Mouse (Mus musculus): ENCODE data around the gene 0610040J01Rik.

0610040J01Rik gene

DNA sequence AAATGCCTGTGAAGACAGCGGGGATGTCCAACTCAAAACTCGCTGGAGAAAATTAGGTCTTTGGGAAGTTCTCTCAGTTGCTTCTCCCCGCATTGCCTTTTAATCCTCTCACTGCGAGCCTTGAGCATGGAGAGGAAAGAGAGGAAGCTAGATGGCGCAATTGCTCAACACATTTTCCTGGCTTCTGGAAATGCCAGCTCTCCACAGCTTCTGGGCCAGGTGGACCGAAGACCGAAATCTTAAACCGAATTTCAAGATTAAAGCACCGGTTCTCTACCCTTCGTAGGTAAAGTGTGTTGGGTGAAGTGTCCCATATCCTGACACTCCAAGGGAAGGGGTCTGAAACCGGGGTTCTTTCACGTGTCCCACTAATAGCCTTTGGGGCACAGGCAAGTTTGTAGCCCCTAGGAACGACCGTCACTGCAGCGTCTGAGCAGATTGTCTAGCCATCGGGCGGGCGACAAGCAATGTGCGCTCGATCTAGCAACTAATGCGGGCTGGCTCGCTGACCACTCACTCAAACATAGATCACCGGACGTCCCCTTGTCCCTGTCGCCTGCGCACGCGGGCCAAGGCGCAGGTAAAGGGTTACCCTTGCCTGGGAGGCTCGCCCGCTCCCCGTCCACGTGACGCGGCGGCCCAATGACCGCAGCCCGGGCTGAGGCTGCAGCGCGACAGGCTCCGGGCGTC, at the start of gene 0610040J01Rik:
Gene 0610040J01Rik, plus strand, starts transcription at position 545 of the 690 bp plus-strand sequence.
- peak; percentile 84 for DNase-seq

DNA sequence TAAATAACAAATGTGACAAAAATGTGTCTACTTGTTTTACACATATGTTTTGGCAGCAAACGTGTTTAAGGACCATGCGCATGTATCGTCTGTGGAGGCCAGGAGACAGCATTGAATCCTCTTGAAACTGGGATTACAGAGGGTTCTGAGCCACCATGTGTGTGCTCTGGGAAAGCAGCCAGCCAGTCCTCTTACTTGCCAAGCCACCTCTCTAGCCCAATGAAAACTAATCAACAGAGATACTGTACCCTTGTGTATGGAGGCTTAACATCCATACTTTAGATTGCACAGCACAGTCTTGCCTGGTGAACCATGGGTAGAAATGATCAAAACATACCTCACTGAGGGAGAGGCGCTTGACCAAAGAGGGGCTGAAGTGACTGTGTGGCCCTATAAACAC, 46.3 kb upstream of the 0610040J01Rik start:
- DNase-seq = no peak

DNA sequence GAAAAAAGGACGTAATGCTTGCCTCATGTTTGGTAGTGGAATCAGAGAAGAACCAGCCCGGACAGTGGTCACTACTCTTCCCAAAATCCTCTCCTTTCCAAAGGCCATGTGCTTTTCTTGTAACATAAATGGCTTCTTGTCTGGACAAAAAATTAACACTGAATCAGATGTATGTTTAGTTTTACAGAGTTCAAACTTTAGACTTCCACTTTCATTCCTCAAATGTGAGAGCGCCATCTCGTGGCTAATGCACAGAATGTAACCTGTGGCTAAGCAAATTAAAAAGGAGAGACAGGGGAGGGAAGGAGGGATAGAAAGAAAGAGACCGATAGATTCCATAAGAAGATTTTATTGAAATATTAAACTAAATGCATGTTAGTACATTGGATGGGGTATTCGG, 45.4 kb upstream of the 0610040J01Rik start:
- peak; percentile 75 for DNase-seq

DNA sequence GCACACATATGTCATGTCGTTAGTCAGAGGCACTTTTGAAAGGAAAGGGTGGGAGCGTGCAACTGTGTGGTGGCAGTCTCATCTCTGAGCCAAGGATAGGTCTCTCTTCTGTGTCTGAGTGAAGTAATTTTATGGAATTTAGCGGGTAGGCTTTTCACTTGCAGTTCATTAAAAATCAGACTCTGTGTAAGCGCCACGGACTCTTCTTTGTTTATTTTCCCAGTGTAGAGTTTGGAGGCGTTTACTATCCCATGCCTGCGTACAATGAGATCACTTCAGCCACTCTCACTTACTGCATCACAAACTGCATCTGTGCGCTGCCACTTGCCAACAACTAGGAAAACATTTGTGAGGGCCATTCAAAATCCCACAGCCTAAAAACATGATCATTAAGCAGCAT, 44.7 kb upstream of the 0610040J01Rik start:
- no peak for DNase-seq

DNA sequence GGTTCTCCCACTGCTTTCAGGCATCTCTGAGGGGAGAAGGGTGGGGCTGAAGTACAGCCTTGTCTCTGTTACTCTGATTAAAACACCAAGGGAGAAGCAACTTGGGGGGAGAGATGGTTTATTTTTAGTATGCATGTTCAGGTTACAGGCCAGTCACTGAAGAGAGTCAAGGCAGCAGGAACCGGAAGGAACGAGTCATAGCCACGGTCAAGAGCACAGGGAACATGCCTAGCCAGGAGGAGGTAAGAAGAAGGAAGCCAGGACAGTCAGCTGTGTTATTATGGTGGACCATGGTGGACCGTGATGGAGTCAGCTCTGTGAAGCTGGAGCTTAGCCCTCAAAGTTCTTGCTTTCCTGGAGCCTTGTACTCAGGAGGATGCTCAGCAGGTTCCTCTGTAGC, 43.9 kb upstream of the 0610040J01Rik start:
- DNase-seq = no peak

DNA sequence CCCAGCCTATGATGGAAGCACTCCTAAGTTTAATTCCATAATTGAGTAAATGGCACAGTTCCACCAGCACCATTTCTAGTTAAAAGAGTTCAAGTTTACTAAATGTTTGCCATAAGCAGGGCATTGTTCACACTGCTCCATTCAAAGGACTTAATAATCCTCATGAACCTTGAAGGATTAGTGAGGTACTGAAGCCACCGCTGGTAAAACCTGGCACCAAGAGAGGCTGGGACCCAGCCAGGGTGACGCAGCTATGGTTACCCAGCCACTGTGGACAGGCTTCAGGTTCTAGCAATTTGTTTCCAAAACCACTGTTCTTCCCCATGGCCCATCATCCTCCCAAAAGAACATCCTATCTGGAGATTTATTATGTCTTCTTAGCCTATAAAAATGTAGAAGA, 39.2 kb upstream of the 0610040J01Rik start:
- DNase-seq = no peak

DNA sequence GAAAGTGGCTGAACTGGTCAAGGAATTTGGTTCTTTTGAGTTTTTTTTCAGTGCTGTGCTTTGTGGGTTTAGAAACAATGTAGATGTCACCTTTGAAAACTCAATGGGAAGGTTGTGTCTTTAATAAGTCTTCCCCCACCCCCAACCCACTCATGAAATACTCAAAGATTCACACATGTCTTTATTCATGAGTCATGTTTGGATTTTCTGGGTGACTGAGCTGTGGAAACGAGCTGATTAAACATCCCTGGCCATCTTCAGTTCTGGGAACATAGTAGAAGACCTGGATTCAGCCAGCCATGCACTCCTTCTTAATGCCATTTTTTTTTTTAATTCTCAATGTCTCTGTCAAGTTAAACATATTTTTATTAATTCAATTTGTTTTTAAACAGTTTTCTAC, 38.6 kb upstream of the 0610040J01Rik start:
- DNase-seq = no peak

DNA sequence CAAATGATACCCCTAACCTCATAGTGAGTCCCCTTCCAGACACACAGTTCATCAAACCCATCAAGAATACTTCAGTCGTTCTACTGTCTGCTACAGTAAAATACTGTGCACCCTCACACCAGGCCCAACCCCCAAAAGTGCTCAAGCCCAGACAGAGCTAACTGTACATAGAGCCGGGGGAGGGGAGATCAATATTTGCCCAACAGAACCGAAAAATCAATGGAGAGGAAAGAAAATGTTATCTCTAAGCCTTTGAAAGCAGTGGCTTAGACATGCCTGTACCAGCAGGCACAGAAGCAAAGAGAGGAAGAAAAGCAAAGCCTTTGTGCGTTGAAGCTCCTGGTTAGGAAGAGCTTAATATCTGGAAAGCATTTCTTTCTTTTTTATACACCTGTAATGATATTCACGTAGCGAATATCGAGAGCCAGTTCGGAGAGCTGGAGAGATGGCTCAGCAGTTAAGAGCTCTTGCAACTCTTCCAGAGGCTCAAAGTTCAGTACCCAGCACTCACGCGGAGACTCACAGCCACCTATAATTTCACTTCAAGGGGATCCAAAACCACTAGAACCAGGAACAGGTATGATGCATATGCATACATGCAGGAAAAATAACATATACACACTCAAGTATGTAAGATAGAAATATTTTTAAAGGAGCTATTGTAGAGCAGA, 23.9 kb upstream of the 0610040J01Rik start:
- DNase-seq = no peak

DNA sequence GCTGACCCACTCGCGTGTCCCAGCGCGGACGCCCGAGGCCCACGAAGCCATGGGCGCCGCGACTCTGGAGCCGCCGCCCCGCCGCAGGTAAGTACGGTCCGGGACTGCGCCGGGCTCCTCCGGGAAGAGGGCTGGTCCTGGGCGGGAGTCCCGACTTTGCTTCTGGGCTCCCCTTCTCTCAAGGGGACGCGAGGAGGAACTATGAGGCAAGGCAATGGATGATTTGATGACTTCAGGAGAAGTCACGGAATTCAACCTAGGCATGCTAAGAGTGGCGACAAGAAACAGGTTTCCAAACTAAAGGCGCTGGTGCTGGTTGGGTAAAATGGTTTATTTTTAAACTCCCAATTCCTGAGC, 324 bp downstream of the 0610040J01Rik start:
- no peak for DNase-seq

DNA sequence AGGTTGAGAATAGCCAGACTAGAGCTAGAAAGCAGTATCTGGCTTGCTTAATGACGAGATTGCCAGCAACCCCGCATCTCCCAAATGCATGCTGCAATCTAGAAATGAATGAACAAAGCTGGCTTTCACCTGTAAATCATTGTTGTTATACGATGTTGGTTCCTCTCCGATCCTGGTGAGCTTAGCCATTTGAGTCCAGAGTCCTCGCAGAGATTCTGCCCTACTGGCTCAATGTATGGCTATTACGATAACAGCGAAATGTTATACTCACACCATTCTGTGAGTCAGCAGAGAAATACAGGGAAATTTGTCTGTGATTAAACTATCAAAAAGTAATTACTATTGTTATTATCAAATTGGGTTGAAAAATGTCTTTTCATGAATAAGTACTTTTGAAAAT, 4.5 kb downstream of the 0610040J01Rik start:
- DNase-seq = no peak

DNA sequence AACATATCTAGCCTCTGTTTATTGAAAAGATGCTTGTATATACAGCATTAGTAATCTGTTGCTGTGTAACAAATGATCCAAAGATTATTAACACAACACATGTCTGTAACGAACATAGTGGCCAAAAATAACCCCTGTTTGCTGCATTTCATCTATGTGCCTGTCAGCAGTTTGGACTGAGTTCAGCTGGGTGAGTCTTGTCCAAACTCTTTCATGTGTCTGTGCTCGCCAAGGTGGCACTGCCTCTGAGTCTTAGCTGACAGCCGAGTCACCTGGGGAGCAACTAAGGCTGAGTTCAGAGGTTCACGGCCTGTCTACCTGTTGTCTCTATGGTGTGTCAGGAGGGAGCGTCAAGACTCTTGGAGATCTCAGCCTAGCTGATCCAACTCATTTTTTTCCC, 5.1 kb downstream of the 0610040J01Rik start:
- DNase-seq = no peak

DNA sequence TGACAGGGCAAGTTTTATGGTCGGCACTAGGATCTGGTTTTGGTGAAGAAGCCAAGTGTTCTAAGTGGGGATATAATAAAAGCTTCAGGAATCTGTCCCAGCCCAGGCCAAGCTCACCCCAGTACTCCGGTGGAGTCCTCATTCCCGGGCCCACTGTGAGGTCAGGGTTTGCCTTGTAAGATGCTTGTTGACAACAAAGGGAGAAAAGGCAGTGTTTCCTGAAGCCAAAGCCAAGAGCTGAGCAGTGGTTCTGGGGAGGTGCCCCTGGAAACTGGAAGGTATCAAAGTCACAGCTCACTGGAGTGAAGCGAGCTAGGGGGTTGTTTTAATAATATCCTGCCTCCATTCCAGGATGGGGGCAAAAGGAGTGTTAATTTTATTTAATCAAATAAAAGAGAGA, 6.8 kb downstream of the 0610040J01Rik start:
- peak; percentile 35 for DNase-seq

DNA sequence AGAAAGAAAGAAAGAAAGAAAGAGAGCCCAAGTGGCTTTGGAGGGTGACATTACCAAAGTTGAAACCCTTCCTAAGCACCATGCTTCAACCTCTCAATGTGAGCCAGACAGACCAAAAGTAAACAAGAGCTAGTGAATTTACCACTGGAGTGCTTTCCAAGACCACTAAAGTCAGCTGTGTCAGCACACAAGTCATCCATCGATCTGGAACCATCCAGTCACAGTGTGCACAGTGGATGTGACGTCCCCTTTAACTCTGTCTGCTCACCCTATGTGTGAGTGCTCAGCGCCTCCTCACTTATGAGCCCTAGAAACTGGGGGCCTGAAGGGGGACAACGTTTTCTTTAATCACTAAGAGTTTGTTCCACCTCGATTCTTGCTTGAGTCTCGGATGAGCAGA, 7.4 kb downstream of the 0610040J01Rik start:
- no peak for DNase-seq

DNA sequence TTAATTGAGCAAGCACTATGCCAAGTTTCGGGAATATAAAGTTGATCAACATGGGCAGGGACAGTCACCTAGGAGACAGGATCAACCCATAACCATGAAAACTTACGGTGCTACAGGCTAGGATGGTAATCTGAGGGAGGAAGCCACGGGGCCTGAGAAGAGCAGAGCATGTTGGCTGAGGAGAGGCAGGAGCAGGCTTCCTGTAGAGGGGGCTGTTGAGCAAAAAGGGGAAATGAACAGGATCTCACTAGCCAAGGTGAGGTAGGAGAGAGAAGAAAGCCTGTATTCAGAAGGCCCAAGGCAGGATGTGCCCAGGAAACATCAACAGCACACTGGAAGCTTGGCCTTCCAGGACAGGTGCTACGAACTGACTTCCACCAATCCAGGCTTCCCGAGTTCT, 9.0 kb downstream of the 0610040J01Rik start:
- no peak for DNase-seq

DNA sequence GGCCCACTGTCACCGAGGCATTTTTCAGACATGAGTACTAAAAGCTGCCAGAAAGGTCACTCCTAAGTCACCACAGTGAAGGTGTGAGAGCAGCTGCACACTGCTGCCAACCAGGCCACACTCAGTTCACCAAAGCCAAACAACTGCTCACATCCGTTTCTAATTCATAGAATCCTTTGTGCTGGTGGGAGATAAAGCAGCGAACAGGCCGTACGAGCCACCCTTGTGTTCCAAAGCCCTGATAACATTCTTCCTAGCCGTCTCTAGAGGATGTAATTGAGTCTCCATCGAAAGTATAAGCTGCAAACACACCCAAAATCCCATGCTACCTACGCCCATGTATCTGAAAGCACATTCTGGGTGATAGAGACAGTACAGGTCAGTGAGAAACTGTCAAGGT, 9.7 kb downstream of the 0610040J01Rik start:
- no peak for DNase-seq

DNA sequence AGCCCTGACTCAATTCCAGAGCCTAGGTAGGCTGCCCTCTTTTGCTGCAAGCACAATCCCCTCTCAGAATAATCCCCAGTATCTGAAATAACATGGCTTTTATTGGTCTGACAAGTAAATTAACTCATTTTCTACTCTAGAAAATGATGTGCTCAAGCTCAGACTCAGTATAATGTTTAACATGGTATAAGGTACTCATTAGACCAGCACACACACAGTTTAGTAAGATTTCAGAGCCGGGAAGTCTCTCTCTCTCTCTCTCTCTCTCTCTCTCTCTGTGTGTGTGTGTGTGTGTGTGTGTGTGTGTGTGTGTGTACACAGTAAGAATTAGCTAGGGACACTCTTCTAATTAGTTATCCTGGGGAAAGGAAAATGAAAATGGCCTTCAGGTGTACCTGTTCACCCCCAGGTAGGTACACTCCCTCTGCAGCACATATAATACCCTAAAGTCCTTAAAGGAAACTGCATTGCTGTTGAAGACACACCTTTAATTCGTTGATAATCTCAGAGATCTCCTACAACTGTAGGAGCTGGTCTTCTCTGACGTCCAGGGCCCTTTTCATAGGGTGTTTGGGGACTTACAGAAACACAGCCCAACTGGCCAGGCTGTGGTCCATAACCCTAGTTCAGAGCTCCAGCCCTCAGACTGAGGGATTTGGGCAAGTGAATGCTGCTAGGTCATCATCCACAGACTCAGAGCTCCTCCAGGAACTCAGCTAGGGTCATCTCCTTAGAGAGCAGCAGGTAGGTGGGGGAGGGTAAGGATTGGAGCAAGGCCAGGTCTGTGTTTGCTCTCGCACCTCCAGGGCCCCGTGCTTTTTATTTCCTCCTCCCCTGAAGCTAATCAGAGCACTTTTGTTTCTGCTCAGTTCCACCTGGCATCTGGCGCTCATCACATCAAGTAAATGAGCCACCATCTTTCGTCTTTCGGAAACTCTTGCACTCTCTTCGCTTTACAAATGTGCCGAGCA, 11.5 kb downstream of the 0610040J01Rik start:
- DNase-seq = peak; percentile 71

DNA sequence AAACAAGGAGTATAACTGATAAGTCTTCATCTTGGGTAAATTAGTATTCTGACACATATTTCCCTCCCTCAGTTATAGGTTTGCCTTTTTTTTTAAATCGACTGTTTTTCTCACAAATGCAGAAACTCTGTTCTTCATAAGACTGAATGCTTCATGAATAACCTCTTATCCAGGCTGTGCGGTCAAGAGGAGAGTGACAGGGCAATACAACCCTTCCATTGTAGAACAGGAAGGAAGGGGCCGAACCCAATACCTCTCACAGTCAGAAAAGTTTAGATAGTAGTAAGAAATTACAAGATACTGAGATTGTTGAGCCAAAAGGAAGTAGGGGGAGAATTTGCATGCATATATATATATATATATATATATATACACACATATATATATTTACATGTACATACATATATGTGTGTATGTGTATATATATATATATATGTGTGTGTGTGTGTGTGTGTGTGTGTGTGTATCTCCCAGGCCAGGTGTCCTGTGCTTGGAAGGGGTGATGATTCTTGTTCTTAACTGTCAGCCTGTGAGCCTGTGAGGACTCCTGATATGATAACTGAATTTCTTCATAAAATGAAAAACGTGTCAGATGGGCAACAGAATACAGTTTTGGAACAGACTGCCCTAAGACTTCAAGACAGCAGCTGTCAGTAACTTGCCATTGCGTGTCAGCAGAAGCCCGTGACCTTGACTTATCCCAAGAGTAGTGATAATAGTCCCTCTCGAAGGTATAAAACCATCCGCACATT, 12.6 kb downstream of the 0610040J01Rik start:
- no peak for DNase-seq

DNA sequence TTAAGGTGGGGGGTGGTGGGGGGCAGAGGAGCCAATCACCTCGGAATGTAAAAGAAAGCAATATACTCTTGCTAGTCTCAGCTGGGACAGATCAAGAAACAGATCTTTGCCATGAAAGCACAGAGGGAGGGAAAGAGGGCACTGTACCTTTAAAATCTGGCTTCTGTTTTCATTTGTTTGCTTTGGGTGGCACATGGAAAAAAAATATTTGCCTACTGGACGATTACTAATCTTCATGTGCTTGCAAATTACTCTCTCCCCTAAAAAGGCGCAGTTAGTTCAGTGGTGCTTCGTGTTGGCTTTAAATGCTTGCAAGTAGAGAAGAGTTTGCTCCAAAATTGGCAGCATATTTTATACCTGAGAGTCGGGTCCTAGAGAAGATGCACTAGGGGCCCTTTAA, 13.7 kb downstream of the 0610040J01Rik start:
- DNase-seq = no peak

DNA sequence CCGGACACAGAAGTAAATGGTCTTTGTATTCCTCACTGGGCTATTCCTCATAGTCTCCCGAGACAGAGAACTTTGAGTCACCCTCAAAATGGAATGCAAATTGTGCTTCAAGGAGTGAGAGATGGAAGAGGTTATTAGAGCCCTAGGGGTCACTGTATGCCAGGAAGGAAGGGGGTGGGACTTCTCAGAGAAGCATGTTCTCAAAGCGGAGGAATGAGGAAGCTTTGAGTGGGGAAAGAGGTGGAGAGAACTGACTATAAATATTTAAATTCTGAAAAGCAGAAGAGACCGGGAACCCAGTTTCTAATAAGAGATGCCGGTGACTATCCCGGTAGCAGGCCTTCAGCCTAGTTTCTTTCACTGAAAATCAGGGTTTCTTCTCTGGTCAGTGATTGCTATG, 14.8 kb downstream of the 0610040J01Rik start:
- DNase-seq = no peak

DNA sequence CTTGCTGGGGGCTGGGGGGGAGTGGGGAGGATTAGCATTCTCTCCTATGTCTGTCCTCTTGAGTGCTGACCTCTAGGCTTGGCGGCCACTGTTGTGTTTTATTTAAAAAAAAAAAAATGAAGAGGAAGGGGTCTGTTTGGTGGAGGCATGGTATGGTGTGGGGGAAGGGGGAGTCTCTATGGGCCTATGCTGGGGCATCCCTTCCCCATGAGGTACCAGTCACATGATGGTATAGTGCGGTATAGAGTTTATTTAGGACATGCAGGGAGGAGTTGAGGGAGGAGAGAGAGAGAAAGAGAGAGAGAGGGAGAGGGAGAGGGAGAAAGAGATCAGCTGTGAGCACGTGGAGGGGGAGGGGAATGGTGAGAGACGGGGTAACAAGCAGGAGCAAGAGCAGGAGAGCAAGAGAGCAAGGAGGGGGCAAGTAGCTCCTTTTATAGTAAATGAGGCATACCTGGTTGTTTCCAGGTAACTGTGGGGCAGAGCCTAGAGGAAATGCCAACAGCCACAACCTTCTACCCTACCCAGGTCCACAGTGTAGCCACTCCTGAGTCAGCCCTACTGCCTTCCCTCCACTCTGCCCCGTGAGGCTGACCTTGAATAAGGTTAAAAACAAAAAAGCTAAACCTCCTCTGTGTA, 15.4 kb downstream of the 0610040J01Rik start:
- DNase-seq = peak; percentile 53

DNA sequence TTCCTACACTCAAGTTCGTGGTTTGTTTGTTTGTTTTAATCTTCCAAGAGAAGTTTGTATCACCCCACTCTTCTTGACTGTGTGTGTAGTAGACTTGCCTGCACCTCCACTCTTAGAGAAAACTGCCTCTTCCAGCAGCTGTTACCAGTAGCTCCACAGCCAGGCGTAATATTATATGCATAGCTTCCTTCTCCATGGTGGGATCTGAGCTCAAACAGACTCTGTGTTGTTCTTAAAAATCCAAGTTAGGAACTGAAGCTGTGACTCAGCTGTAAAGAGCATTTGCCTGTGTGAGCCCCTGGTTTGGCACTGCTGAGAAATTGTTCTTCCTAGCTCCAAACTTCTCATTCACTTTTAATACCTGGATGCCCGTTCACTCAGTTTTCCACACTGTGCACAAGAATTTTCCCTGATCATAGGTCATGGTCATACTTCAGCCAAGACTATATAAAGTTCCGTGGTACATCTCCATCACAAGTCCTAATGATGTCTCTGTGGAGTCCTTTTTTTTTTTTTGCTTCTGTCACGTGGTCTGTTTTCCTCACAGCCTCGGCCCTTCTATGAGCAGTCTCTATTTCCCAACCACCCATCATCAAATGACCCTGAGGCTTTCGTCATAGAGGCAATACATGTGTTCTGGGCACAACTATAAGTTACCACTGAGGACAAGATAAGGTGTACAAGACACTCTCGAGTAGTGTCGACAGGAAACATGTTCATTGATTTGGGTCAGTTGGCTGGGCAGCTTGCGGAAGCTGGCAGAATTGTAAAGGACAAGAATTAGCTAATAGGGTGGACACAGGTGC, 16.4 kb downstream of the 0610040J01Rik start:
- no peak for DNase-seq

Data from kidney, postnatal 10 days (tissue).